Mouse (Mus musculus): ENCODE measurements around the gene Spdl1. TPM values are rescaled to one million over a fixed set of nuclear protein-coding genes. Genes with fewer than 3 reads are reported as not detected.

Gene Spdl1
- polyA plus RNA-seq, 1 experiment from 2014 or later: 27.9 TPM

DNA sequence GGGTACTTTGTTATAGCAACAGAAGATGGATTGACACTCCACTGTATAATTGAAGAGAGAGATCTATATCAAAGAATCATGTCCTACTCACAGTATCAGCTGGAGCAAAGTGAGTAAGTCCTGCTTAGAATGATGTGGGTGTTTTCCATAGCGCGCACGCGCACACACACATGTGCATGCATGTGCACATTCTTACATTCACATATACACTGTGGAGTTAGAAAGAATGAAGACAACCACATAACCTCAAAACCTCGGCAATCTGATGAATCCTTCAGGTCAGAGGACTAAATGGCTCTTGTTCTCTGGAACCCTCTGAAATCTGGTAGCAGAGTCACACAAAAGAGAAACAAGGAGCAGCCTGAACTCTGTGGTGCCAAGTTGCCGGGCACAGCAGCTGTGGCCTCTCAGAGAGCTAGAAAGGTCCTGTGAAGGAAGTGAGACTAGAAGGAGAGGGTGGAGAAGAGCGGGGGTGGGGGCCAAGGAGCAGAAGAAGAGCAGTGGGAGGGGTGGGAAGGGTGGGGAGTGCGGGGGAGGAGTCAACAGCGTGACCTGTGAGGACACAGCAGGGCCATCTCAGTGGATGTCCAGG lies 60.0 kb downstream of the Spdl1 start:
- no peak for DNase-seq (ENCODE audit: low spot score)

DNA sequence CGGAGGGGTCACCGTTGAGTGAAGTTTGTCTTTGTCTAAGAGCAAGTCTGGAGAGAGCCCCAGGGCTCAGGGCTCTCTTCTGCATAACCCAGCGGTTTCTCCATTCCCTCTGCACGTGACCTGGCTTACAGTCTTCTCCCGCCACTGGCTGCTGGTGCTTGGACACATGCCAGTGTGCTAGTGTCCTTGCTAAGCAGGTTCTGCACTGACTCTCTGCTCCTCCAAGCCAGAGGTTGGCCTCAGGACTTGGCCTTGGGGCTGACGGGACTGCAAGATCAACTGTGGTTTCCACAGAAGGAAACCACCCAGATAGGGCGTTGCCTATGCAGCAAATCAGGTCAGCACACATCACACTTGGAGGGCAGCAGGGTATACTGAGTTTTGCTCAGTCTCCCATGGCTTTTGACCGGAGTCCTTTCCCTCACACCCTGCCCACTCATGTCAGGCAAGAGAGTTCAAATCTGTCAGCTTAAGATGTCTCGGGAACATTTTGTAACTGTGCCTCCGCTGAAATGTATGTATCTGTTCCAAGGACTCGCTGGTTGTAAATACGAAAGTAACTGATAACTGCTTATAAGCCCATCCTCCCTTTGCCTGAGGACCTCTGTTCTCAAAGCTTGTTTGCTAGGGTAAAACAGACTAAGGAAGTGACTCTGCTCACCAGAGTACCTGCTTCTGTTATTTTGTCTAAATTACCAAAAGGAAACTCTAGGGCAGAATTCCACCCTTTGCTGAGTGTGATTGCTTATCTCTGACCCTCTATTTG lies 62.0 kb downstream of the Spdl1 start:
- Histone ChIP-seq H3K4me3 (ENCODE audit: low read depth, low read length) (no peak overlapping the region), H3K9me3 (ENCODE audit: control insufficient read depth, low read length) (no peaks in the 10 kb centered on the region), H3K27ac (ENCODE audit: low read depth, low read length) (no peak overlapping the region), H3K36me3 (ENCODE audit: control insufficient read depth, insufficient read depth, low read length) (no peaks in the 10 kb centered on the region), H3K4me2 (ENCODE audit: low read depth, low read length, severe bottlenecking) (no peak overlapping the region), H3K4me1 (replicated peaks; ENCODE audit: control insufficient read depth, insufficient read depth, low read length) (no peaks in the 10 kb centered on the region), H3K9ac (ENCODE audit: low read length) (no peak overlapping the region), H3K27me3 (ENCODE audit: control insufficient read depth, insufficient read depth, low read length) (no peaks in the 10 kb centered on the region)
- no peak for DNase-seq (ENCODE audit: low spot score)
- ATAC-seq (replicated peaks; ENCODE audit: low FRiP score): no peak
- 74% methylated on average over 12 of the region's 12 CpGs for WGBS

More for the DNA sequence above, 60.0 kb downstream of the Spdl1 start:
- no peaks in the 10 kb centered on the region for H3K9me3 ChIP-seq (ENCODE audit: control insufficient read depth, low read length)
- no peak overlapping the region for H3K27ac ChIP-seq (ENCODE audit: low read depth, low read length)
- WGBS: 88% methylated on average over 9 of the region's 9 CpGs
- H3K9ac ChIP-seq (ENCODE audit: low read length): no peak overlapping the region
- no peaks in the 10 kb centered on the region for H3K36me3 ChIP-seq (ENCODE audit: control insufficient read depth, insufficient read depth, low read length)
- H3K27me3 ChIP-seq (ENCODE audit: control insufficient read depth, insufficient read depth, low read length): no peaks in the 10 kb centered on the region
- no peak for ATAC-seq (replicated peaks; ENCODE audit: low FRiP score)
- no peak overlapping the region for H3K4me3 ChIP-seq (ENCODE audit: low read depth, low read length)
- H3K4me1 ChIP-seq (replicated peaks; ENCODE audit: control insufficient read depth, insufficient read depth, low read length): no peaks in the 10 kb centered on the region
- no peak overlapping the region for H3K4me2 ChIP-seq (ENCODE audit: low read depth, low read length, severe bottlenecking)

DNA sequence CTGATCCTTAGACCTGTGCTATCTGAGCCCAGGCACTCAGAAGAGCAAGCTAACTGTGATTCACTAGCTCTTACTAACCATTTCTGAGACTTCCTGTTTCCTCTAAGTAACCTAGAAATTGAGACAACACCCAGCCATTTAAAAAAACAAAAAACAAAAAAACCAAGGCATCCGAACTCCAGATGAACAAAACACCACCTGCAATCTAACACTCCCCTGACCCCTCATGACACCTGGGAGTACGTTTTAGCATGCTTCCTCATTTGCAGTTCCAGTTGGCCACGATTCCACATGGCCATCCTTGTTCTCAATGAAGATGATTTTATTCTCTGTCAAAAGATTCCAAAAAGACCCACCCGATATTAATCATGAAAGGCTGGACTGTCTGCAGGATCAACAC lies 62.8 kb downstream of the Spdl1 start:
- H3K27ac ChIP-seq (ENCODE audit: low read depth, low read length): no peak overlapping the region
- WGBS: 70% methylated on average over 4 of the region's 4 CpGs
- H3K4me2 ChIP-seq (ENCODE audit: low read depth, low read length, severe bottlenecking): no peak overlapping the region
- H3K9me3 ChIP-seq (ENCODE audit: control insufficient read depth, low read length): no peaks in the 10 kb centered on the region
- DNase-seq (ENCODE audit: low spot score) (no peak), ATAC-seq (replicated peaks; ENCODE audit: low FRiP score) (no peak)
- no peak overlapping the region for H3K9ac ChIP-seq (ENCODE audit: low read length)
- H3K4me1 ChIP-seq (replicated peaks; ENCODE audit: control insufficient read depth, insufficient read depth, low read length): no peaks in the 10 kb centered on the region
- no peaks in the 10 kb centered on the region for H3K27me3 ChIP-seq (ENCODE audit: control insufficient read depth, insufficient read depth, low read length)
- H3K4me3 ChIP-seq (ENCODE audit: low read depth, low read length): no peak overlapping the region
- no peaks in the 10 kb centered on the region for H3K36me3 ChIP-seq (ENCODE audit: control insufficient read depth, insufficient read depth, low read length)

DNA sequence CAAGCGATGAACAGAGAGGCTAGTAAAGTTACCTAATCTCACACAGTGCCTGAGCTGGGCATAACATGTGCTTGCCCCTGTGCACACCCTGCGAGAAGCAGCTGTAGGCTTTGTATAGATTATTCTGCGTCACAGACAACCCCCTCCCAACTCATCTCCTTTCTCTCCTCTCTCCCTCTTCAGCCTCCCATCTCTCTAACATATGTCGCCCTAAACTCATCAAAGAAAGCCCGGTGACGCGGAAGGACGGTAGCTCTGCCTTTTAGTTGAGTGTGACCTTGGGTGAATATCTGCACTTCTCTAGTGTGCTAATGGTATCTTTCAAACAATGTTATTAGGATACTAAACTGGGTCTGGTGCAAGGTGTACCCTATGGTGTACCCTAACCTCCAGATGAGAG lies 63.5 kb downstream of the Spdl1 start:
- Histone ChIP-seq H3K36me3 (ENCODE audit: control insufficient read depth, insufficient read depth, low read length) (no peaks in the 10 kb centered on the region), H3K4me3 (ENCODE audit: low read depth, low read length) (no peak overlapping the region), H3K4me2 (ENCODE audit: low read depth, low read length, severe bottlenecking) (no peak overlapping the region), H3K4me1 (replicated peaks; ENCODE audit: control insufficient read depth, insufficient read depth, low read length) (no peaks in the 10 kb centered on the region), H3K9ac (ENCODE audit: low read length) (no peak overlapping the region), H3K9me3 (ENCODE audit: control insufficient read depth, low read length) (no peaks in the 10 kb centered on the region), H3K27me3 (ENCODE audit: control insufficient read depth, insufficient read depth, low read length) (no peaks in the 10 kb centered on the region), H3K27ac (ENCODE audit: low read depth, low read length) (no peak overlapping the region)
- WGBS: 90% methylated on average over 8 of the region's 8 CpGs
- no peak for DNase-seq (ENCODE audit: low spot score)
- ATAC-seq (replicated peaks; ENCODE audit: low FRiP score): no peak

DNA sequence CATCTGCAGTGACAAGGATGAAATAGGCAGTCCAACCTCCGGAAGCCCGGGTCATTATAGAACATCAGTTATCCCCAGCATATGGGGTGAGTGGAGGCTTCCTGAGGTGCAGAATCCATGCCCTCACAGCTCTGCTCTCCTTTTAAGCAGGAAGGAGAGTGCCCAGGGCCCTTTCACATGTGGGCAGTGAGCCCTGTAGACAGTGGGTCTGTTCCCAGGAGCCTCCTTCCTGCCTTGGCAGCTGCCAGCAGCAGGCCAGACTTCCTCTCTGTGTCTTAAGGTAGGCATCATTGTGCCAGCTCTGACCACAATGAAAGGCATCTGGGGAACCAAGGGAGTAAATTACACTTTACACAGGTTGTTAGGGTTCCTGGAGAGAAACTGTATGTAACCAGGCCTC lies 64.0 kb downstream of the Spdl1 start:
- Histone ChIP-seq H3K4me3 (ENCODE audit: low read depth, low read length) (no peak overlapping the region), H3K9me3 (ENCODE audit: control insufficient read depth, low read length) (no peaks in the 10 kb centered on the region), H3K27me3 (ENCODE audit: control insufficient read depth, insufficient read depth, low read length) (no peaks in the 10 kb centered on the region), H3K4me1 (replicated peaks; ENCODE audit: control insufficient read depth, insufficient read depth, low read length) (no peaks in the 10 kb centered on the region), H3K4me2 (ENCODE audit: low read depth, low read length, severe bottlenecking) (no peak overlapping the region), H3K9ac (ENCODE audit: low read length) (no peak overlapping the region), H3K27ac (ENCODE audit: low read depth, low read length) (no peak overlapping the region), H3K36me3 (ENCODE audit: control insufficient read depth, insufficient read depth, low read length) (no peaks in the 10 kb centered on the region)
- DNase-seq (ENCODE audit: low spot score): no peak
- 91% methylated on average over 2 of the region's 2 CpGs for WGBS
- no peak for ATAC-seq (replicated peaks; ENCODE audit: low FRiP score)

DNA sequence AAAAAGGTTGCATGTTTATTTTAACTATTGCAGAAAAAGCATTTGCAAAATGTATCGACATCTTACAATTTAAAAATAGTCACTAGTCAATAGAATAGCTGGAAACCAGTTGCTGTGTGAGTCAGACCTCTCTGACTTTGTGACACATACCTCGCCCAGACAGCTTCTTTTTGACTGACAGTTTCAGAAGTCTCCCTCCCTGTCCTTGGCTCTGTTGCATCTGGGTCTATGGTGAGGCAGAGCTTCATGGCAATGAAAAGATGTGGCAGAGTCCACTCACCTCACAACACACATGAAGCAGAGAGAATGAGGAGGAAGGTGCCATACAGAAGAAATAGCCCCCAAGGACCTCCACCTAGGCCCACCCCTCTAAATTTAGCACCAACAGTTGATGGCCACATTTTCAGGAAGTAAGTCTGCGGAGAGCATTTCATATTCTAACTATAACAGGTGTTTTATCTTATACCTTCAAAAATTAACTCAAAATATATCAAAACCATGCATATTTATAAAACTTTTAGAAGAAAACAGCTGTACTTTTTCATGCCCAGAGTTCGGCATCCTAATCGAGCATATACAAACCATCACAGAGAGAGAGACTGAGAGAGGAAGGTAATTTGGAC lies 69.6 kb downstream of the Spdl1 start:
- Histone ChIP-seq H3K4me1 (replicated peaks; ENCODE audit: control insufficient read depth, insufficient read depth, low read length) (no peaks in the 10 kb centered on the region), H3K9ac (ENCODE audit: low read length) (no peak overlapping the region), H3K9me3 (ENCODE audit: control insufficient read depth, low read length) (no peaks in the 10 kb centered on the region), H3K27me3 (ENCODE audit: control insufficient read depth, insufficient read depth, low read length) (no peaks in the 10 kb centered on the region), H3K27ac (ENCODE audit: low read depth, low read length) (no peak overlapping the region), H3K4me2 (ENCODE audit: low read depth, low read length, severe bottlenecking) (no peak overlapping the region), H3K4me3 (ENCODE audit: low read depth, low read length) (no peak overlapping the region), H3K36me3 (ENCODE audit: control insufficient read depth, insufficient read depth, low read length) (no peaks in the 10 kb centered on the region)
- 86% methylated on average over 5 of the region's 5 CpGs for WGBS
- DNase-seq (ENCODE audit: low spot score) (no peak), ATAC-seq (replicated peaks; ENCODE audit: low FRiP score) (no peak)

DNA sequence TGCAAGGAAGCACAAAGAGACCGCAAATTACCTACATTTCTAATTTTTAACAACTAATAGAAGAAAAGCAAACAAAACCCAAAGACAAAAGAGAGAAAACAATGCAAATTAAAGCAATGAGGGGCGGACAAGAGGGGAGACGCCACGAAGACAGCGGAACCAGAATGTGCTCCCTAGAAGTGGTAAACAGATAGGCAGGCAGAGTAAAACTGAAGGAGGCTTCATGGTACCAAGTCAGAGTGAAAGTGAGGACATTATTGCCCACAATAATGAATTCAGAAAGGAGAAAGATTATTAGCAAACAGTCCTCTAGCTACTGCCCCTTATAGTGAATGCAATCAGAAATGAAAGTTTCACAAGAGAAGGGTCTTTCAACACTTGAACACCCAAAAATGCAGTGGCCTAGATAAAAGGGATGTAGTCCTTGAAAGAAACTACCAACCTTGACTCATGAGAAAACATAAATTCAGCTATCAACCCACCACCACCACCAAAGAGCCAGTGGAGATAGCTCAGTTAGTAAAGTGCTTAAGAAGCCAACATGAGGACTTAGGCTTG lies 70.8 kb downstream of the Spdl1 start:
- no peaks in the 10 kb centered on the region for H3K36me3 ChIP-seq (ENCODE audit: control insufficient read depth, insufficient read depth, low read length)
- no peaks in the 10 kb centered on the region for H3K27me3 ChIP-seq (ENCODE audit: control insufficient read depth, insufficient read depth, low read length)
- H3K9ac ChIP-seq (ENCODE audit: low read length): no peak overlapping the region
- ATAC-seq (replicated peaks; ENCODE audit: low FRiP score): no peak
- no peak for DNase-seq (ENCODE audit: low spot score)
- 91% methylated on average over 5 of the region's 5 CpGs for WGBS
- H3K27ac ChIP-seq (ENCODE audit: low read depth, low read length): no peak overlapping the region
- no peak overlapping the region for H3K4me3 ChIP-seq (ENCODE audit: low read depth, low read length)
- no peaks in the 10 kb centered on the region for H3K4me1 ChIP-seq (replicated peaks; ENCODE audit: control insufficient read depth, insufficient read depth, low read length)
- H3K9me3 ChIP-seq (ENCODE audit: control insufficient read depth, low read length): no peaks in the 10 kb centered on the region
- H3K4me2 ChIP-seq (ENCODE audit: low read depth, low read length, severe bottlenecking): no peak overlapping the region

DNA sequence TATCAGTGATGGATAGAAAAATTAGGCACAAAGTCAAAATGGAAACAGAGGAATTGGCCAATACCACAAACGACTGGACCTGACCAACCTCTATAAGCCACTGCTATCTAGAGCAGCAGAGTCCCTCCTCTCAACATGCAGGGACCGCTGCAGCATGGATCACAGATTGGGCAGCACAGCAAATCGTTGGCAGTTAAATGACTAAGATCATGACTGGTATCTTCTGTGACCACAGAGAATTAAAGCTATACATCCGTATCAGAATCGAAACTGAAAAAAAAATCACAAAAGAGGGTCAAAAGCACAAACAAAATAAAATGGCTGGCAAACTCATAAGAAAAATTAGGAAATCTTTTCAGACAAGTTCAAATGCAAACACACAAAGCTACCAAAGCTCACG lies 71.3 kb downstream of the Spdl1 start:
- no peaks in the 10 kb centered on the region for H3K27me3 ChIP-seq (ENCODE audit: control insufficient read depth, insufficient read depth, low read length)
- H3K4me2 ChIP-seq (ENCODE audit: low read depth, low read length, severe bottlenecking): no peak overlapping the region
- H3K36me3 ChIP-seq (ENCODE audit: control insufficient read depth, insufficient read depth, low read length): no peaks in the 10 kb centered on the region
- no peaks in the 10 kb centered on the region for H3K4me1 ChIP-seq (replicated peaks; ENCODE audit: control insufficient read depth, insufficient read depth, low read length)
- ATAC-seq (replicated peaks; ENCODE audit: low FRiP score): no peak
- H3K9me3 ChIP-seq (ENCODE audit: control insufficient read depth, low read length): no peaks in the 10 kb centered on the region
- no peak overlapping the region for H3K9ac ChIP-seq (ENCODE audit: low read length)
- H3K4me3 ChIP-seq (ENCODE audit: low read depth, low read length): no peak overlapping the region
- DNase-seq (ENCODE audit: low spot score): no peak
- no peak overlapping the region for H3K27ac ChIP-seq (ENCODE audit: low read depth, low read length)
- WGBS: 86% methylated on average over 6 of the region's 6 CpGs
